Mouse (Mus musculus) liver, embryonic 16.5 days (tissue): ENCODE data around the gene Gar1. TPM values are rescaled to one million over a fixed set of nuclear protein-coding genes. Genes with fewer than 3 reads are reported as not detected.

Experiments
- ATAC-seq: fragments of 200-750 bp; cut with Nextera tagmentation; 2 replicates; pipeline ENCODE4 v1.8.0; 2017; ENCODE audit warnings: low read depth, mild to moderate bottlenecking, moderate number of reproducible peaks, moderate library complexity
- H3K27ac ChIP-seq: fragments of 300-500 bp; sonication (generic); 2 replicates; pipeline ENCODE4 v1.5.1; 2014; ENCODE audit warnings: mild to moderate bottlenecking, low read length
- H3K27me3 ChIP-seq: fragments of 300-500 bp; sonication (generic); 2 replicates; pipeline ENCODE4 v1.6.1; 2014; ENCODE audit warnings: low read depth, low read length, mixed read lengths; ENCODE audit not compliant: control insufficient read depth, insufficient read depth
- H3K36me3 ChIP-seq: fragments of 300-500 bp; sonication (generic); 2 replicates; pipeline ENCODE4 v1.6.1; 2014; ENCODE audit warnings: mild to moderate bottlenecking; ENCODE audit not compliant: control insufficient read depth, insufficient read depth
- H3K4me1 ChIP-seq: fragments of 300-500 bp; sonication (generic); 2 replicates; pipeline ENCODE4 v1.6.1; 2014; ENCODE audit warnings: low read depth, low read length, mixed read lengths; ENCODE audit not compliant: control insufficient read depth
- H3K4me2 ChIP-seq: fragments of 300-500 bp; sonication (generic); 2 replicates; pipeline ENCODE4 v1.6.1; 2014; ENCODE audit warnings: low read depth, low read length, mixed read lengths
- H3K4me3 ChIP-seq: fragments of 300-500 bp; sonication (generic); 2 replicates; pipeline ENCODE4 v1.5.1; 2014; ENCODE audit warnings: low read depth, mild to moderate bottlenecking, low read length
- H3K9ac ChIP-seq: fragments of 300-500 bp; sonication (generic); 2 replicates; pipeline ENCODE4 v1.6.1; 2014; ENCODE audit warnings: low read depth, low read length
- H3K9me3 ChIP-seq: fragments of 300-500 bp; sonication (generic); replicated peaks from 2 replicates; pipeline ENCODE4 v1.6.1; 2016; ENCODE audit warnings: low read length; ENCODE audit not compliant: control insufficient read depth
- WGBS: fragments of 180-500 bp; shearing (Covaris S2); extraction: QIAGEN DNeasy Blood & Tissue Kit; methylation state at CpG from one replicate; pipeline ENCODE4 v1.1.7; 2014; ENCODE audit not compliant: insufficient replicate concordance; 5-methylcytosine and 5-hydroxymethylcytosine counted together
- polyA plus RNA-seq: library from polyadenylated mRNA; unstranded; fragments of >200 nt; fragmentation: Nextera tagmentation; extraction: Ambion mirVana; gene quantifications from 2 replicates; pipeline ENCODE4 v1.2.1, GENCODE M21; 2015

The Gar1 gene
- polyA plus RNA-seq, 1 experiment from 2014 or later, result 23.6 TPM

GRCm38 (mm10) chr3:129782746-129783145 is 48.5 kb downstream of the Gar1 start:
- Histone ChIP-seq H3K9ac (no peak overlapping the region), H3K36me3 (no peaks in the 10 kb centered on the region), H3K9me3 (no peaks in the 10 kb centered on the region), H3K27me3 (no peaks in the 10 kb centered on the region), H3K4me3 (no peak overlapping the region), H3K27ac (no peak overlapping the region), H3K4me2 (no peak overlapping the region), H3K4me1 (no peaks in the 10 kb centered on the region)
- WGBS, result 55% methylated on average over 3 of the region's 3 CpGs
- no peak for ATAC-seq

DNA sequence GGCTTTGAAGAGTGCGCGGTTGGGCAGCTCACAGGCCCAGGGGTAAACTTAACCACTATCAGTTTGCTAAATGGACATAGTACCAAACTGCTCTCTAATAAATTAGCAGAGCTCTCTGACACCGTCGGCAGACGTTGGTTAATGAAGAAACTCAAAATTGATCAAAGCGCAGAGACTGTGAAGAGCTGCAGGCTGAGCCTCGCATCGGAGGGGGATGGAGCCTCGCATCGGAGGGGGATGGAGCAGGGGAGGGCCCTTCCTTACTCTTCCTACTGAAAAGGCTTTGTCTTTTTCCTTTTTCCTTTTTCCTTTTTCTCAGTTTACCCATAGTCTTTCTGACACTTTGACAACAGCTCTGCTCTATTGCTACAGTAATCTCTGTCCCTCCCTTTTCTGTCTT is 49.8 kb downstream of the Gar1 start:
- no peaks in the 10 kb centered on the region for H3K9me3 ChIP-seq
- no peak overlapping the region for H3K4me3 ChIP-seq
- 61% methylated on average over 10 of the region's 10 CpGs for WGBS
- no peaks in the 10 kb centered on the region for H3K27me3 ChIP-seq
- no peak overlapping the region for H3K27ac ChIP-seq
- no peak for ATAC-seq
- H3K4me2 ChIP-seq, result no peak overlapping the region
- H3K36me3 ChIP-seq, result no peaks in the 10 kb centered on the region
- H3K4me1 ChIP-seq, result no peaks in the 10 kb centered on the region
- H3K9ac ChIP-seq, result no peak overlapping the region

Other genes with a start within 250 kb of the Gar1 start
- gene Egf, start 76.1 kb downstream of the Gar1 start, polyA plus RNA-seq, result 0.28 and 0.36 TPM in 2 replicates
- gene Lrit3, start 27.4 kb downstream of the Gar1 start, polyA plus RNA-seq, result not detected in 2 replicates
- not detected in 2 replicates for gene Rrh, start 8.8 kb downstream of the Gar1 start, polyA plus RNA-seq
- gene Cfi, start 4.5 kb upstream of the Gar1 start, polyA plus RNA-seq, result 294 and 313 TPM in 2 replicates
- 80.6 and 81.6 TPM in 2 replicates for gene Pla2g12a, start 47.2 kb upstream of the Gar1 start, polyA plus RNA-seq
- 30.6 and 33.6 TPM in 2 replicates for gene Casp6, start 70.0 kb upstream of the Gar1 start, polyA plus RNA-seq
- gene Mcub, start 138.8 kb upstream of the Gar1 start, polyA plus RNA-seq, result 14.9 and 15.4 TPM in 2 replicates
- gene Sec24b, start 230.2 kb upstream of the Gar1 start, polyA plus RNA-seq, result 7.3 and 10.3 TPM in 2 replicates